Mouse (Mus musculus) cerebellum, adult 2 months (tissue): ENCODE data around the gene Fgfr2.

Experiments
- CTCF ChIP-seq: fragments of 200-500 bp; IDR thresholded peaks from 2 replicates; pipeline ENCODE4 v1.5.1; 2011; ENCODE audit warnings: low read depth, mild to moderate bottlenecking, control low read depth, low read length, moderate library complexity, borderline replicate concordance; ENCODE audit not compliant: insufficient read depth
- POLR2A ChIP-seq: fragments of 200-500 bp; IDR thresholded peaks from 2 replicates; pipeline ENCODE4 v1.6.1; 2011; ENCODE audit warnings: low read length, control low read depth, borderline replicate concordance; ENCODE audit not compliant: insufficient read depth

- TF ChIP-seq POLR2A (no peak), CTCF (no peak)
Measured at GRCm38 (mm10) chr7:130958551-130958950, 2164.6 kb downstream of the Fgfr2 start.
